Mouse (Mus musculus) megakaryocyte, embryonic 14.5 days (primary cell): ENCODE results near the gene Lrr1. TPM values are rescaled to one million over a fixed set of nuclear protein-coding genes. Genes with fewer than 3 reads are reported as not detected.
A peak's percentile ranks its signal among the peaks of the same experiment; 100 is the strongest.

Experiments
- H3K27me3 ChIP-seq: replicated peaks from 2 replicates; pipeline ENCODE3; 2012; ENCODE audit warnings: inconsistent platforms
- H3K36me3 ChIP-seq: replicated peaks from 2 replicates; pipeline ENCODE3; 2012; ENCODE audit warnings: low read length, inconsistent platforms, mixed read lengths
- H3K4me1 ChIP-seq: 2 replicates; pipeline ENCODE4 v1.6.1; 2012; ENCODE audit warnings: inconsistent platforms
- H3K4me3 ChIP-seq: replicated peaks from 2 replicates; pipeline ENCODE3; 2012; ENCODE audit warnings: moderate library complexity, mild to moderate bottlenecking, inconsistent platforms
- H3K9me3 ChIP-seq: 2 replicates; pipeline ENCODE4 v1.6.1; 2012; ENCODE audit warnings: inconsistent platforms
- FLI1 ChIP-seq: IDR thresholded peaks from 2 replicates; pipeline ENCODE4 v1.6.1; 2012; ENCODE audit warnings: low read length, inconsistent platforms, mixed read lengths
- GATA1 ChIP-seq: IDR thresholded peaks from 3 replicates; pipeline ENCODE4 v1.6.1; 2012; ENCODE audit warnings: mixed read lengths, low read length, inconsistent platforms, borderline replicate concordance
- polyA plus RNA-seq: library from polyadenylated mRNA; stranded (reverse); fragments of >175 nt; gene quantifications from 2 replicates; pipeline ENCODE4 v1.2.3, GENCODE M21; 2012; ENCODE audit warnings: low replicate concordance; ENCODE audit not compliant: insufficient read depth

Lrr1 gene
- polyA plus RNA-seq, 1 experiment = 14.7 TPM

- H3K36me3 ChIP-seq = peaks cover 39% of the 10 kb centered on the region
- no peak for TF ChIP-seq FLI1
- H3K4me3 ChIP-seq = peak overlapping the region; percentile 98
- no peaks in the 10 kb centered on the region for H3K9me3 ChIP-seq
- no peaks in the 10 kb centered on the region for H3K27me3 ChIP-seq
- peaks cover 30% of the 10 kb centered on the region for H3K4me1 ChIP-seq
Observed at GRCm38 (mm10) chr12:69184342-69185295, 16.0 kb downstream of the Lrr1 start.

GRCm38 (mm10) chr12:69185371-69185770 is 16.8 kb downstream of the Lrr1 start:
- Histone ChIP-seq H3K36me3 (peaks cover 41% of the 10 kb centered on the region), H3K4me1 (peaks cover 30% of the 10 kb centered on the region), H3K9me3 (no peaks in the 10 kb centered on the region), H3K27me3 (no peaks in the 10 kb centered on the region), H3K4me3 (peak overlapping the region; percentile 98)
- TF ChIP-seq FLI1 (no peak), GATA1 (no peak)

GRCm38 (mm10) chr12:69186811-69187471 is 18.3 kb downstream of the Lrr1 start:
- TF ChIP-seq FLI1 = no peak
- TF ChIP-seq GATA1 = no peak
- peak overlapping the region; percentile 78 for H3K4me3 ChIP-seq
- H3K9me3 ChIP-seq = no peaks in the 10 kb centered on the region
- H3K4me1 ChIP-seq = peaks cover 30% of the 10 kb centered on the region
- peaks cover 40% of the 10 kb centered on the region for H3K36me3 ChIP-seq
- H3K27me3 ChIP-seq = no peaks in the 10 kb centered on the region

- Histone ChIP-seq H3K4me1 (peaks cover 25% of the 10 kb centered on the region), H3K27me3 (no peaks in the 10 kb centered on the region), H3K4me3 (no peak overlapping the region), H3K36me3 (peaks cover 44% of the 10 kb centered on the region), H3K9me3 (no peaks in the 10 kb centered on the region)
- TF ChIP-seq FLI1 = no peak
- TF ChIP-seq GATA1 = no peak
Observed at GRCm38 (mm10) chr12:69190074-69190473, 21.5 kb downstream of the Lrr1 start.

- no peak for TF ChIP-seq GATA1
- TF ChIP-seq FLI1 = no peak
- H3K9me3 ChIP-seq = no peaks in the 10 kb centered on the region
- H3K36me3 ChIP-seq = peaks cover 41% of the 10 kb centered on the region
- H3K4me3 ChIP-seq = no peak overlapping the region
- no peaks in the 10 kb centered on the region for H3K27me3 ChIP-seq
- peaks cover 20% of the 10 kb centered on the region for H3K4me1 ChIP-seq
Observed at GRCm38 (mm10) chr12:69190522-69190921, 21.9 kb downstream of the Lrr1 start.

- no peak overlapping the region for H3K4me3 ChIP-seq
- H3K9me3 ChIP-seq = no peaks in the 10 kb centered on the region
- H3K36me3 ChIP-seq = peaks cover 41% of the 10 kb centered on the region
- no peaks in the 10 kb centered on the region for H3K27me3 ChIP-seq
- TF ChIP-seq GATA1 (no peak), FLI1 (no peak)
- peaks cover 25% of the 10 kb centered on the region for H3K4me1 ChIP-seq
Observed at GRCm38 (mm10) chr12:69191396-69191795, 22.8 kb downstream of the Lrr1 start.

- Histone ChIP-seq H3K27me3 (no peaks in the 10 kb centered on the region), H3K4me3 (no peak overlapping the region), H3K9me3 (no peaks in the 10 kb centered on the region), H3K4me1 (peaks cover 15% of the 10 kb centered on the region; the same call in 1 of the 2 replicates), H3K36me3 (peaks cover 33% of the 10 kb centered on the region)
- TF ChIP-seq GATA1 (no peak), FLI1 (no peak)
Observed at GRCm38 (mm10) chr12:69192637-69193036, 24.0 kb downstream of the Lrr1 start.

- TF ChIP-seq FLI1 (peak; percentile 84; the same call in 1 of the 2 replicates), GATA1 (no peak)
- H3K4me3 ChIP-seq = peak within 1 kb of the TSS; percentile 97
- H3K9me3 ChIP-seq = no peaks in the 10 kb centered on the region
- H3K4me1 ChIP-seq = peaks cover 30% of the 10 kb centered on the region
- peaks cover 33% of the 10 kb centered on the region for H3K36me3 ChIP-seq
- no peaks in the 10 kb centered on the region for H3K27me3 ChIP-seq
Observed at GRCm38 (mm10) chr12:69196444-69197377, 28.1 kb downstream of the Lrr1 start, which contains the start of gene Gm49383. Gene Gm49383 (minus strand): TSS chr12:69197104.

GRCm38 (mm10) chr12:69197378-69198163 is 29.0 kb downstream of the Lrr1 start:
- H3K27me3 ChIP-seq = no peaks in the 10 kb centered on the region
- H3K4me1 ChIP-seq = peaks cover 30% of the 10 kb centered on the region

More at GRCm38 (mm10) chr12:69197378-69198163, 29.0 kb downstream of the Lrr1 start:
- Histone ChIP-seq H3K4me3 (peak overlapping the region; percentile 97), H3K9me3 (no peaks in the 10 kb centered on the region), H3K36me3 (peaks cover 35% of the 10 kb centered on the region)
- TF ChIP-seq GATA1 (no peak), FLI1 (no peak)
